Mouse (Mus musculus) small intestine, adult 2 months (tissue): ENCODE measurements around the gene Slc9a1.

Experiments
- CTCF ChIP-seq: fragments of 200-500 bp; IDR thresholded peaks from 2 replicates; pipeline ENCODE4 v1.5.1; 2012; ENCODE audit warnings: low read depth, mild to moderate bottlenecking, control low read depth, inconsistent platforms, low read length, moderate library complexity, mixed read lengths; ENCODE audit not compliant: insufficient replicate concordance, insufficient read length; ENCODE audit errors: extremely low read depth
- POLR2A ChIP-seq: fragments of 200-500 bp; IDR thresholded peaks from 2 replicates; pipeline ENCODE4 v1.6.1; 2012; ENCODE audit warnings: low read depth, mild to moderate bottlenecking, control low read depth, inconsistent platforms, low read length, moderate library complexity

DNA sequence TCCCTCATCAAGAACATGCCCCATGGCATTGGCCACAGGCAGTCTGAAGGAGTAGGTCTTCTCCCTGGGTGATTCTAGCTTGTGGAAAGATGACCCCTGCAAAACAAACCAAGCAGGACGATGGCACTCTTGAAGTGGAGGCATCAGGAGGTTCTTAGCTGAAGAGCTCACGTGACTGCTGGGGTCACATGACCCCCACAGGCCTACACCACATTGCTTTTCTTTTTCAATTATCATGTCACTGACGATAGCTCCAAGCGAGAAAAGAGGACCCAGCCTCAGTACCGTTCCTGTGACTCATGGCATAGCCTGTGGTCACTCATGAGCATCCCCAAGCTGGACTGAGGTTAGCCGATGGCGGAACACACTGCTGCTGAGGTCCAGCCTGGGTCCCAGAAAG is 44.1 kb downstream of the Slc9a1 start:
- TF ChIP-seq POLR2A, result no peak
- TF ChIP-seq CTCF, result no peak
